Mouse (Mus musculus) kidney, adult 8-10 months (tissue): ENCODE measurements around the gene Col19a1.
A peak's percentile ranks its signal among the peaks of the same experiment; 100 is the strongest.

ENCODE experiments used
- DNase-seq, 2 experiments: peaks; one replicate each; pipeline ENCODE4 v3.0.0; 2022

Col19a1 gene

GRCm38 (mm10) chr1:24458015-24458414 lies 129.3 kb downstream of the Col19a1 start:
- no peak for DNase-seq

GRCm38 (mm10) chr1:24452572-24453269 lies 134.6 kb downstream of the Col19a1 start:
- no peak for DNase-seq

GRCm38 (mm10) chr1:24452159-24452558 lies 135.1 kb downstream of the Col19a1 start:
- DNase-seq: no peak

GRCm38 (mm10) chr1:24437425-24437824 lies 149.8 kb downstream of the Col19a1 start:
- DNase-seq: no peak

GRCm38 (mm10) chr1:24428306-24428705 lies 159.0 kb downstream of the Col19a1 start:
- no peak for DNase-seq

GRCm38 (mm10) chr1:24378125-24378821 lies 209.0 kb downstream of the Col19a1 start:
- peak in 1 of 2 experiments; percentile 34 for DNase-seq

GRCm38 (mm10) chr1:24374902-24375301 lies 212.4 kb downstream of the Col19a1 start:
- DNase-seq: peak; percentile 14 to 77

GRCm38 (mm10) chr1:24373671-24374070 lies 213.6 kb downstream of the Col19a1 start:
- no peak for DNase-seq

GRCm38 (mm10) chr1:24372471-24373258 lies 214.6 kb downstream of the Col19a1 start:
- no peak for DNase-seq

- peak in 1 of 2 experiments; percentile 14 for DNase-seq
These were observed 219.4 kb downstream of the Col19a1 start for GRCm38 (mm10) chr1:24367570-24368517.

GRCm38 (mm10) chr1:24364775-24365174 lies 222.5 kb downstream of the Col19a1 start:
- no peak for DNase-seq

GRCm38 (mm10) chr1:24361990-24362635 lies 225.2 kb downstream of the Col19a1 start:
- DNase-seq: no peak

- no peak for DNase-seq
These were observed 237.6 kb downstream of the Col19a1 start for GRCm38 (mm10) chr1:24349462-24350217.

GRCm38 (mm10) chr1:24347621-24348160 lies 239.6 kb downstream of the Col19a1 start:
- peak; percentile 29 to 50 for DNase-seq

- peak; percentile 6 to 46 for DNase-seq
These were observed 249.6 kb downstream of the Col19a1 start for GRCm38 (mm10) chr1:24337556-24338275.

GRCm38 (mm10) chr1:24336051-24336450 lies 251.2 kb downstream of the Col19a1 start:
- no peak for DNase-seq

GRCm38 (mm10) chr1:24316961-24317589 lies 270.2 kb downstream of the Col19a1 start:
- no peak for DNase-seq

GRCm38 (mm10) chr1:24316490-24316889 lies 270.8 kb downstream of the Col19a1 start:
- DNase-seq: no peak

- no peak for DNase-seq
These were observed 276.4 kb downstream of the Col19a1 start for GRCm38 (mm10) chr1:24310847-24311246.
